Mouse (Mus musculus) spleen, adult 18-20 months (tissue): ENCODE measurements around the gene Edar.
A peak's percentile ranks its signal among the peaks of the same experiment; 100 is the strongest.

Experiments
- DNase-seq, 2 experiments: peaks; one replicate each; pipeline ENCODE4 v3.0.0; 2022; ENCODE audit warnings: mixed read lengths in 2 of 2

Edar gene

DNA sequence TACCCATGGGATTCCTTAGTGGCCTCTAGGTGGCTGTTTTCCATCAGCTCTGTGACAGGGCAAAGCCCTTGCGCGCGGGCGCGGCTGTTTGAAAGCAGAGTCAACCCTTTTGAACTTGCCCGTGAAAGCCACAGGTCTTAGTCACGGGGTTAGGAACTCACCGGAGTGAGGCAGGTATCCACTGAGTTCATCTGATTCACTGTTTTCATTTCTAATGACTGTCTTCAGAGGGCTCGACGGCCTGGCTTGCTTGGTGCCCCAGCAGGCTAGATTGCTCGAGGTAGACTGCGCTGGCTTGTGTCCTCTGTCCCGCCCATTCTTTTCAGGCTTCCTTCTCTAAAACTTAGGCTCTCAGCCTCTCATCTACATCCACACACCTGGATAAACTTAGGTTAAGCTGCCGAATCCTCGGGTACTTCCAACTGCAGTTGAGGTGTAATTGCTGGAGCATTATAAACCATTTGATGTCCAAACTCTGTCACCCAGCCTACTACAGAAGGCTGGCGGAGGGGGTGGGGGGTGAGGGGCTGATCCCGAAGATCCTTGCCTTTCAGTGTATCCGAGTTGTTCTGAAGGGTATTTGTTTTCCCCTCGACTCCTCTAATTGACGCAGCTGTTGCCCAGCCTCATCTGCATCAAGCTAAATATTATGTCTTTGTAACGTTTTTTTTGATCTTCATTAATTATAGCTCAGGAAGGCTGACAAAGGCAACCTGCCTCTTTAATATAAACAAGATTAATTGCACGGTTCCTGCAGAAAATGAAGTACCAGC, 24.0 kb downstream of the Edar start:
- DNase-seq: no peak

DNA sequence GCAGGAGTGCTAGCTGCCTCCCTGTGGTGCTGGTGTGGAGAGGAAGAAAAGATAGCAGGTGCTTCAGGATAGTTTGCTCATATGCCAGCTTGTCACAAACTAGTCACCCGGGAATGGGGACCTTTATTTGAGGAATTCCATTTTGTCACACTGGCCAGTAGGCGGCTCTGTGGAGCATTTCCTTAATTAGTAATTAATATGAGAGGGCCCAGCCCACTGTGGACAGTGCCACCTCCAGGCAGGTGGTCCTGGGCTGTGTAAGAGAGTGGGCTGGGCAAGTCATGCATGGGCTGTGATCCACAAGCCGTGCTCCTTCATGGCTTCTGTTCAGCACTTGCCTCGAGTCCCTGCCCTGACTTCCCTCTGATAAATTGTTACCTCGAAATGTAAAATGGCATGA, 26.7 kb downstream of the Edar start:
- DNase-seq: no peak

DNA sequence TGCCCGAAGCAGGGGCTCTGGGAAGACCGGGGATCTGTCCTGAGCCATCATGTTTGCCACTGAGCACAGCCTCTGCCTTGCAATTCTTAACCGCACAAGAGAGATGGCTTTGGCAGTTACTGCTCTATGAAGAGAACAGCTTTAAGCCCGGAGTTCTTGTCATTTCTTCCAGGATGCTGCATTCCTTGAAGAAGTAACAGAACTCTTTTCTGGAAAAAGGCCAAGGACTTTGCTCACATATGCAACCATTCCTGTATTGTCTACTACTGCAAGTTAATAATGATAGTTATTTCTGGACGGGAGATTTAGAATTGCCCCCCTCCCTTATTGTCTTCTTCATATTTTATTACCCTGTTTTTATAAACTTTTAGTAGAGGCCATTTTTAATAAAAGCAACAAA, 30.8 kb downstream of the Edar start:
- no peak for DNase-seq

DNA sequence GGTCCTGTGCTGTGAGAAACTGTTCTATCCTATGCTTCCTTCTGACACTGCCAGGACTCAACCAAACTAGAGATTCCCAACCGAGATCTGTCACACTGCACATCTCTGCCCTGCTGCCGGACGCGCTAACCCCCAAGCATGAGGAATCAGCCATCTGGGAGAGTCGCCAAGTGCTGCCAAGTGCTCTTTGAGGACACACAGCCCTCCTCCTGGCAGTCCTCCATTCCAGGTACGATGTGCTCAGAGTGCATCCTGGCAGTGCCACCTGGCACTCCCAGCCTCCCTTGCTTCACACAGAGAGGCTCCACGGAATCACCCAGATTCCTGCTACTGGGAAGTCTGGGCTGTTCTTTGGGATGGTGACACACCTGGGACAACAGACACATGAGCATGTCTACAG, 31.3 kb downstream of the Edar start:
- no peak for DNase-seq

DNA sequence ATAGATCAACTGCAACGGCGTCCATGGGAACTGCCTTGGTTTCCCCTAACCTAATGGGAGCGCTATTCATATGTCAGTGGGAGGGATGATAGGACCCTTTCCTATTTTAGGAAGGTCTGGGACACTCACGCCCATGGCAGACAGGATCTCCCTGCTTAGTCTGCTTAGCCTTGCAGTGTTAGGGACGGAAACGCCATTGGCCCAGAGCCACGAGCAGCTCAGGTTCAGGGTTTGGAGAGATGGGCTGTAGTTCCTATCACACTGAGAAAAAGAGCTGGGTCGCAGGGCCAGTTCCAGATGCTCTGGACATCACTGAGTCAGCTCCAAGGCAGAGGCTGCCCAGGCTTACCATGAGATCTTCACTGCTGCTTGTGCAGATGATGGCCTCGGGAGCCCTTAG, 32.5 kb downstream of the Edar start:
- no peak for DNase-seq

DNA sequence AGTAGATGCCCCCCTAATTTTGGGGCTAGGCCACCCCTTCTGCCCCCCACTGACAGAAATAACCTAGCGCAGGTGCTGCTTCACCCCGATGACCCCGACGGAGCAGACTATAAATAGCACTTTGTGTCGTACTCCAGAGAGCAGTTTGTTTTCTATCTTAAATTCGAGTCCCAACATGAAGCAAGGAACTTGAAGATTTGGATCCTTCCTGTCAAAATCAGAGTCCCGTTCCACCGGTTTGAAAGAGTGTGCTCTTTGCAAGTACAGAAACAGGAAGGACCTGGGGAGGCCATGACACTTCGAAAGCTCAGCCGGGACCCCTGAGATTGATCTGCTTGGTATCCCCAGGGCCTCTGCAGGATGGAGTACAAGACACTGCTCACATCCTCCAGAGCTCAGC, 33.8 kb downstream of the Edar start:
- DNase-seq: no peak

DNA sequence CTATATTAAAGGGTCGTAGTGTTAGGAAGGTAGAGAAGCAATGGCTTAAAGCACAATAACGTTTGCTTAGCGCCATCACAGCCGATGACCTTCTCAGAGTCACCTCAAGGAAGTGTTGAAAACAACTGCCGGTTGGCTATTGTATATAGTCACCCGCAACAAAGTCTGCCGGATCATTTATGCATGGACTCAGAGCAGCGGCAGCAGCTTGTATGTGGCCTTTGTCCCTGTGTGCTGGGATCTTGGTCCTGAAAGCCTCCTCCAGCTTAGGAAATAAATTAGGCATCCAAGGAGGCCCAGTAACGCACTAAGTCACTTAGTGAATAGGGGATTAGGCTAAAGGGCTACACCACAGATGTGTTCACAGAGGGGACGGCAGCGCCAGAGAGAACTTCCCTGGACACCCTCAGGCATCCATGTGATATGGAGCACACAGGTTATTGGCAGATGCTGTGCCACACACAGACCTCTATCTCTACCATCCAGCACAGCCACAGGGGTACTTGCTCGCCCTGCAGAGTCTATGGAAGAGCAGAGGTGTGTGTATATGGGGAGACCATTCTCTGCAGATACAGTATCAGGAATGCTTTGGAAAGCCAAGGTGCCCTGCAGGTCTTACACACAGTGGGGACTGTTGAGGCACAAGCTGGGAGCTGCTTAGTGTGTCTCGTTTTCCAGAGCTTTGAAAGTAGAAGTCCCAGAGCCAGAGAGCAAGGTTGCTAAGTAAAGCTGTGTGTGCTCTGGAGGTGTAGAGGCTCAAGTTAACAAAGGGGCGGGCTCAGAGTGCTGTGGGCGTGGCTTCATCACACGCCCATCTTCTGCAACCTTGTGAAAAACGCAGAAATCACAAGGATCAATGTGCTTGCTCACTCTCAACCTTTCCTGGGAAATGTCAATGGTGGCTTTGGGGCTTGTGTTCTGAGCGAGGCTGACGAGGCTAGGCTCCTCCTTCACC, 34.7 kb downstream of the Edar start:
- DNase-seq: no peak

DNA sequence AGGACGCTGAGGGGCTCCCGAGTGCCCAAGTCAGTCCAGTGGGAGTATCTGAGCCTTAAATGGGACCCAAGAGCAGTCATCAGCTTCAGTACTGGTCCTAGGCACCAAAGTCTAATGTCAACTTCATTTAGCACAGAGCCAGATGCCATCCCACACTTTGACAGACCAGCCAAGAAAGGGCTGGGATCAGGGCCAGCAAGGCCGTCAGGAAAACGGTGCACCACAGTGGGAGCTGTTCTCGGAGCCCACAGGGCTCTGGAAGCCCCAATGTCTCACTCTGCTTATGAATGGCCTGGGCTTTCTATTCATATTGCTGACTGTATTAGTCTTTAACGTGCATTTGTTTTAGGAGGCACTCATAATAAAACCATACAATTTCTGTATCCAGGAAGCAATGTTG, 36.2 kb downstream of the Edar start:
- no peak for DNase-seq

DNA sequence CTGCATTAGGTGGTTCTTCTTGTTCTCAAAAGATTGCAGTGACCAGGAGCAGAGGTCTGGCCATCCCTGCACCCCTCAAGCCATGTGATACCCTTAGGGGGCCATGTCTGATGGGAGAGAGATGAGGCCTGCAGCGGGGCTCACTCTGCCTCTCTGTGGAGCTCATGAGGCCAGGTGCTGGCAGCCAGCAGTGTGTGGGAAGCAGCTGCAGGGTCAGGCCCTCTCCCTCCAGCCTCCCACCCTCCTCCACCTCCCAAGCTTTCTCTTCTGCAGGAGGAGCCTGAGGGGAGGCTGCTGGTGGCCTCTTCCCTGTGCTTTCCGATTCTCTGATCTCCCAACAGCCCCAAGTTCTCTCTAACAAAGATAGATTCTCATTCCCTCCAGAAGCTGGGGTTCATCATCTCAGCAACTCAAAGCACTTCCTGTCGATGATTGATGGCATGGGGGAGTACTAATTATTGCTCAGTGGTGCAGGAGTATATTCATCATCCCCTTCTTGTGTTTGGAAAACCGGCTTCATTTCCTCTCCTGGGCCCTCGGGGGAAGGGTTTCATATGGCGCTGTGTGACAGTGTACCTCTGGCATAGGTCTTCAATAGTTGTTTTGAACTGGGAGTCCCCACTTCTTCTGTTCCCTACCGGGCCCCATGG, 38.9 kb downstream of the Edar start:
- no peak for DNase-seq

DNA sequence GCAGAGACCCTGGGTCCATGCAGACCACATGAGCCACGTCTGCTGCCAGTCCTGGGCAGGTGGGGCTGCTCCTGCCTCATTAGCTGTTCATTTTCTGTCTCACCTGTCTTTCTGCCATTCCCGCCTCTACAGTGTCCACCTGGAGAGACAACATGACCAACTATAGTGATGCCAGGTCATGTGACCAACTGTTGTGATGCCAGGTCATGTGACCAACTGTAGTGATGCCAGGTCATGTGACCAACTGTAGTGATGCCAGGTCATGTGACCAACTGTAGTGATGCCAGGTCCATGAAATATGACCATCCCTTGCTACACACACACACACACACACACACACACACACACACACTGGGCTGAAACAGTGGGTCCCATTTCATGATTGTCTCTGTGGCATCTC, 41.9 kb downstream of the Edar start:
- no peak for DNase-seq

DNA sequence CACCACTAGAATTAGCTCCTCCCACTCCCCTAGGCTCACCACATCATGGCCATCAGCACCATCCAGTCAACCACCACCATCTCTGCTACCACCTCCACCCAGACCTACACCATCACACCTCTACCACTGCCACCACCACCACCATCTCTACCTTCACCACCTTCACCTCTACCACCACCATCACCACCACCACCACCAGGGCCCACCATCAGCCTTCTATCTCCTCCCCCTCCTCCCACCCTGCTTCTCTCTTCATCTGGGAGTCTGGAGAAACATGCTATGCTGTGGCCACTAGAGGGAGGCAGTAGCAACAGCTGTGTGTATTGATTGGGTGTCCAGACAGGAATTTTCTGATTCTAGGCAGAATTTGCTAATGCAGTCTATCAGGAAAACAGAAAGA, 47.9 kb downstream of the Edar start:
- DNase-seq: no peak

DNA sequence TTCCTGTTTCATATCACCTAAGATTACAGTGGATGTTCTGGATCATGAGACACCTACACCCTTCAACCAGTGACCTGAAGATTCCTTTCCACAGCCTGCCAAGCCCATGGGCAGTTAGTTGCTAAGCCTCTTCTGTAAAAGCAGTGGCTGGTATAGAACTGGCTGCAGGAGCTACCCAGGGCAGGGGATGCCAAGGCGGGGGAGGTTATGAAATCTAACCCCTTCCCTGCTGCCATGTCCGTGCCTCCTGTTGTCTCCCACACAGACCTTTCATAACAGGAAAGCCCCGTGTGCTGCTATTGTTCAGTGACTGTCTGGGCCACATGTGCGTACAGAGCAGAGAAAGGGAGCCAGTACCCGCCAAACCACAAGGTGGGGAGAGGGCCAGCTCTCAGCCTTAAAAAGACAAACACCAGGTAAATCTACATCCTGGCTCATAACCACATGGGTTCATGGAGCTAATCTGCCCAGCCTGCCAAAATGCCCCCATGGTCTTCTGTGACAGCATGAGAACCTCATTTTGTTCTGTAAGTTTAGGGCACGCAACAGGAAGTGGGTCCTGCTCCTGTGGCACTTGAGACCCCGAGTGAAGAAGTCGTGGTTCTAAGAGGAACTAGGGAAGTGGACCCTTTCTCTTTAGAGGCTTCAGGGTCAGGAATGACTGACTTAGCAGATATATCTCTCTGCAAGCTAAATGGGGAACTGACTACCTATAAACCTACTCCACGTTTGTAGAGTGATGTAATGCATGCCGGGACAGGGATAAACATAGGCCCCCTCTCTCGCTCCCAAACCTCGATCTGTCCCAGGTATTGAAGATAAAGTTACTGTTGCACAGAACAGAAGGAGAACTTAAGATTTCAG, 50.4 kb downstream of the Edar start:
- no peak for DNase-seq

DNA sequence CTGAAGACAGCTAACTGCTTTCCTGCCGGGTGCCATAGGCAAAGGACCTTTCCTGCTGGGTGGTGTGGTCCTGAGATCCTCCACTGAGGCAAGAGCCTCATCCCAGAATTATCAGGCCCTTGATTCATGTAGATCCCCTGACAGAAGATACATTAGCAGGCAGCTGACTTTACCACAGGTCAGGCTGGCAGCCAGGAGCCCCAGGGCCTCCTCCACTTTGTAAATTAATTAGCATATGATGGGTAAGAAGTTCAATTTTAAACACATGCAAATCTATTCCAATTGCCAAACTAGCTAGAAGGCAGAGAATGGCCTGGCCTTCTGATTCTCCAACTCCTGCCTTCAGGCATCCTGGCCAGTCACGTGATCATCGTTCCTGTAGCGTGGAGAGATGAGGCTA, 56.2 kb downstream of the Edar start:
- DNase-seq: no peak

DNA sequence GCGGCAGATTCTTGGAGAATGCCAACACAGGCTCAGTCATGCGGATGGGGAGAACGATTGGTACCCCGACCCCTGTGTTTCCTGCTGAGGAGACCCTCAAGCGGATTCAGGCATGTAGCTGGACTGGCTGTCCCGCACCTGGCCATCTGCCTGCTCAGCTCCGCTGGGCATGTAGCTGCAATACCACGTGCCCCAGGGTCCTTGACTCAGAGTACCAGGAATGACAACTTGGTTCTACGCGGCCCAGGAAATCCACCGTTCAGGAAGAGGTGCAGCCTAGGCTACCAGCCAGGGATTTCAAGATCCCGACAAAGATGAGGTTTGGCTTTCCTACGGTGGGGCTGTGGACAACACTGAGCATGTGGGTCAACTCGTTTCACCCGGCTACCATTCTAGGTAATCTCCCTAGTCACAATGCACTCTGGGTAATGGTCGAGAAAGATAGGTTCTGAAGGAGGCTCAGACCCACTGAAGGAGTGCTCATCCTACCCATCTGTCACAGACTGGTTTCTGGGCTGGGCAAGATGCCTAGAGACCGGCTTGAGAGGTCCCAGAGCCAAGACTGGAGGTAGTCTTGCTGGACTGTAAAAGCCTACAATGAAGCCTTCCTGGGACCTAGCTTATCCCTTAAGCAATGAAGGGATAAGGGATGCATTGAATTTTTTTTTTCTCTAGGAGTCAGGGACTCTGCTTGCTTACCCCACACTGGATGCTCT, 56.8 kb downstream of the Edar start:
- DNase-seq: no peak

DNA sequence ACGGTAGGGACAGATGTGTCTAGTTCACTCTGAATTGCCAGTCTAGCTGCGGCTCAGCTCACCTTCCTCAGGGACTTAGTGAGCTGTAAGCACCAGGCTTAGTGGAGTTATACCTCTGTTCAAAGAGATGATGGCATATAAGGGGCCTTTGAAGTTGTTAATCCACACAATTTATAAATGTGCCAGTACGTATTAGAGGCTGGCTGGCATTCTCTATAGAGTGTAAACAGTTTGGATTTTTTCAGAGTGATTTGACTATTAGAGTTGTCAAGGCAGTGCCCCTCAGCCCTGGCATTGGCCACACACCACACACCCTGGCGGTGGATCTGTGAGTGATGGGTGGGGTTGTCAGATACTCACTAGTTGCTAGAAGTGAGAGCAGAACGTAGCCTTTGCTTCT, 58.9 kb downstream of the Edar start:
- DNase-seq: no peak

DNA sequence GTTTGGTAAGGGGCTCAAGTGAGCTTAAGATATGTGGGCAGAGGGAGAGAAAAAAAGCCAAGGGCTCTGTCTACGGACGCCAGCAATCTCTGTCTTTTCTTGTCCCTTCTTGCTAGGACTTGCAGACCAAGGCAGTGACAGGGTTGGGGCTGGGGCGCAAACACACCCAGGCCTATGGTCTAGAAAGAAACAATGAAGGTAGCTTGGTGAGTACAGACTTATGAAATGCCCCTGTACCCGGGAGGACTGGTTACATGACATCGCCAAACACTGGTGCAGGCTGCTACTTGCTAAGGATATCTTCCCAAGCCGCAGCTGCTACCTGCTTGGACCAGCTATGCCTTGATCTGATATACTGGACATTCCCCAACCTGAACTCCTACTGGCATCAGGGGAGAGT, 60.9 kb downstream of the Edar start:
- DNase-seq: no peak

DNA sequence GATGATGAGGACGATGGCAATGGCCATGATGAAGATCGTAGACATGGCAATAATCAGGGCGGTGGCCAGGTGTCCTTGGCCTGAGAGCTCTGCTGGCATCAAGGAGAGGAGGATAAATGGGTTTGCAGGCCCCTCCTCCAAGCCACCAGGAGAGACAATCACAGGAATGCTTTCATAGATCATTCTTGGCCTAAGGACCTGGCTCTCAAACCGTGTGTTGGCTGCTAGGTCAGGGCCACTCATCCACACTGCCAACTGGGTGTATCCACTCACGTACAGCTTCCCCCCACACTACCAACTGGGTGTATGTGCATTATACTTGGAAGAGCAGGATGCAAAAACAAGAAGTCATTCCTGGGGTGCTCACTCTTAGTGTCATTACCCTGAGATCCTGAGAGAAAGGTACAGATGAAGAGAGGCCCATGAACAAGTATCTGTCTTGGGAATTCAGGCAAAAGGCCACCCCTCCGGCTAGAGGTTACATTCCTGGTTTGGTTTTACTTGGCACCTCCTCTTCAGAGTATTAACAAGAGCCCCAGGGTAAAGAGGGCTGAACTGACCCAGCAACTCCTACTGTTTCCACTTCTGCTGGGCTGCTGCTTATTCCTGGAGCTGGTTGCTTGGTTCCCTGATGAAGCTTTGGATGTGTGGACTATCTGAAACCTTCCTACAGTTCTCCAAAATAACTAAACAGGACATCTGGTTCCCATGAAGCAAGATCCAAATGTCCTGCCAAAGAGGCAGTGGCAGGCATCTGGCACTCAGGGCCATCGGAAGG, 64.8 kb downstream of the Edar start:
- no peak for DNase-seq

DNA sequence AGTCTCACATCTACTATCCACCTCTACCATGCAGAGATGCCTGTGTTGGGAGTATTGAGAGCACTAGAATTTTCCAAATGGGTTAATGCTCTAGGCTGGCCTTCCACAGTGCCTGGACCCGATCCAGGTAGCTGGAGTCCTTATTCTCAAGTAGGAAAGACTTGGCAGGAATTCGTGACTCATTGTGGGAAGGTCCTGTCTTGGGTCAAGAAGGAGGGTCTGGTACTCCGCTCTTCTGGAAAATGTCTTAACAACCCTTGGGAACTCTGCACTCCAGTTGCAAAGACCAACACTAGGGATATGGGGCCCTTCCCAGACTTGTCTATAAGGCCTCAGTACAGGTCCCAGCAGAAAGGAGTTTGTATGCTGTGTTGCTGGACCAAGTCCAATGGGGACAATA, 66.6 kb downstream of the Edar start:
- no peak for DNase-seq

DNA sequence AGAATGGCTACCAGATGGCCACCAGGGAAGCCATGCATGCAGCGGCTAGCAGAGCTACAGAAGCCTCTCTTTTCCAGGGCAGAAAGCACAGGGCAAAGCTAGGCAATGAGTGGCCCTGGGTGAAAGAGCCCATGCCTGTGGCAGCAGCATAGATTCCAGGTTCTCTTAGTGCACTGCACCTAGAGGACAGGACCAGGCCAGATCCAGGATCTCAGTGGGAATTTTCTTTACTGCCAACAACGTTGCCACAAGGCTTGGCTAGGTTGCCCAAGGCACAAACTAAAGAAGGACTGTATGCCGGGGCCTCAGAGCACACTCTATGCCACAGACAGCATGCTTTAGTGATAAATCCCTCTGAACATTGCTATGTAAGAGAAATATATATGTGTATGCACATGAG, 69.1 kb downstream of the Edar start:
- DNase-seq: no peak

DNA sequence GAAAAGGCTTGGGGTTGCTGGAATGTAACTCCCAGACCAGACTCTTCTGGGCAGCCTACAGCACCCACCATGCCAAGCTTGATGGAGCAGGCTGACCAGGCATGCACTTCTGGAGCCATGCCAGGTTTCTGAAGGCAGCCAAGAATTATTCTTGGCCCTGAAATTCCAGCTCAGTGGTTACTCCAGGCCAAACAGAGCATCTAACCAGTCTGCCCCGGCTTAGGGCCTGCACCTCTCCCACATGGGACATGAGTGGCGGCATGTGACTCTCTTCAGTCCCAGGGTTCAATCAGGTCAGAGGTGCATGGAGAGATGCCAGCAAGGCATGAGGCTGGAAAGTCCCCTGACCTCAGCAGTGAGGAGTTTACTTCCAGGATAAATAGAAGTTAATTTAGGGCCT, 70.7 kb downstream of the Edar start:
- DNase-seq: peak; percentile 13 to 20

DNA sequence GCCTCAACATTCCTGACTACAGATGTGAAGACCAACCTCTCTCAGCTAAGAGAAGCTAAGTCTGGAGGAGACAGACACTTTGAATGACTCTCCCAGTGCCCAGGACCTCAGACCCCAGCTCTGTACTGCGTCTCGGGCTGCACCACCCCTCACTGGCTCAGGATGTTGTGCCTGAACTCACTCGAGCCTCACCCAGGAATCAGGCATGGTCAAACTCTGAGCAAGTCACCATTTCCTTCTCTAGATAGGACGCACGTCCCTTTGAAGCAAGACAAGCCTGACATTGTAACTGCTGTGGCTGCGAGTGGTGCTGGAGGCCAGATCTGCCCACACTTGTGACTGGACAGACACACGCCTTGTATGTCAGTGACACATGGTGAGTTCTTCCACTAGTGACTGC, 73.5 kb downstream of the Edar start:
- DNase-seq: no peak
